Mouse (Mus musculus) G1E-ER4 (cell line): Measurements from ENCODE around the gene Kncn. TPM values are rescaled to one million over a fixed set of nuclear protein-coding genes. Genes with fewer than 3 reads are reported as not detected.

Experiments
- GATA1 ChIP-seq: IDR thresholded peaks from one replicate; pipeline ENCODE4 v1.8.0; 2012; ENCODE audit warnings: low read length, inconsistent platforms
- polyA plus RNA-seq: library from polyadenylated mRNA; stranded (reverse); fragments of >175 nt; gene quantifications from 2 replicates; pipeline ENCODE4 v1.2.3, GENCODE M21; 2012

Gene Kncn
- polyA plus RNA-seq, 1 experiment = not detected

DNA sequence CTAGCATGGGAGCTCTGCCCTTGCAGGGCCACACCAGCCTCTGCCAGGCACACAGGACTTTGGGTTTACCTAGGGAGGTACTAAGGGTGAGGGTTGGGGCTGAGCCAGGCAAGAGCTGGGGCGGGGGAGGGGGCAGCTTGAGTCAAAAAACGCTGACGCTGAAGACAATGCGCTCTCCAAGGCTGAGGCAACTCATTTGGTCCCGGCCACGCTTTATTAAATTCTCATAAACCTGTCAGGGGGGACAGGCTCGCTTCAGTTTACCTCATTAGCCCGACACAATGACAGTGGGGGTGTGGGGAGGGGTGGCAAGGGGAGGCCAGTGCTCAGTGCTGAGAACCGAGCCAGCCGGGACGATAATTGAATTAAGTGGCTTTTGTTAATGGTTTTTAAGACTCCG, 20.2 kb downstream of the Kncn start:
- no peak for TF ChIP-seq GATA1

- no peak for TF ChIP-seq GATA1
Observed at GRCm38 (mm10) chr4:115905701-115906100, 21.5 kb downstream of the Kncn start.

GRCm38 (mm10) chr4:115906791-115907190, 22.6 kb downstream of the Kncn start:
- no peak for TF ChIP-seq GATA1

DNA sequence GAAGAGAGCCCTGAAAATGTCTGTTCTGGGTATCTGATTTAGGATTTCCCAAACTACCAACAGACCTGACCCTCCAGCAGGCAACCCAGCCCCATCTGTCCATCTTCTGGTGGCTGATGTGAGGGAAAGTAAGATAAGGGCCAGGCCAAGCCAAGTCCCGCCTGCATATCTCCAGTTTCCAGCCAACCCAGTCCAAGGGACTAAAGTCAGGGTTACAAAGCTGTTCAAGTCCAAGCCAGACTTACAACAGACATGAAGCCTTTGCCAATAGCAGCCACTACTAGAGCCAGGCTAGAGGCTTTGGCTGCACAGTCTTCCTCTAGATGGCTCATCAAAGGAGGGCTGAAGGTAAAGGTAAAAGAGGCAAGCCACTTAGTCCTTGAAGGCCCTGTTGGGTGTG, 23.8 kb downstream of the Kncn start:
- TF ChIP-seq GATA1 = no peak

DNA sequence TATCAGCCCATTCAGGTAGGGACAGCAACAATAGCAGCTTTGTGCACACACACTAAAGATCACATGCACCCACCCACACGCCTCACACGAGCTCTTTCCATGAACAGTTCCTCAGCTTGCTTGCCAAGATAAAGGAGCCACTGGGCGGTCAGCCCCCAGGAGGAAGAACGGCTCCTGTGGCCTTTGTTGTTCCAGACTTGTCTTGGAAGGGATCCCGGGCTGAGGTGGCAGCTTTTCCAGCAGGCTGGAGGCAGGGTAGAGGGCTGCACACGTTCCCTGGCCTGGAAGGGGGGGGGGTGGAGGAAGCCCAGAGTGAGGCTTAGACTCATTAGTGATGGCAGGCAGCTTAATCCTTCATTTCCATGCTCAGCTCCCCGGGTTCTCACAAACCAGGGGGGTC, 24.4 kb downstream of the Kncn start:
- TF ChIP-seq GATA1 = no peak

- TF ChIP-seq GATA1 = no peak
Observed at GRCm38 (mm10) chr4:115911586-115911985, 27.4 kb downstream of the Kncn start.

DNA sequence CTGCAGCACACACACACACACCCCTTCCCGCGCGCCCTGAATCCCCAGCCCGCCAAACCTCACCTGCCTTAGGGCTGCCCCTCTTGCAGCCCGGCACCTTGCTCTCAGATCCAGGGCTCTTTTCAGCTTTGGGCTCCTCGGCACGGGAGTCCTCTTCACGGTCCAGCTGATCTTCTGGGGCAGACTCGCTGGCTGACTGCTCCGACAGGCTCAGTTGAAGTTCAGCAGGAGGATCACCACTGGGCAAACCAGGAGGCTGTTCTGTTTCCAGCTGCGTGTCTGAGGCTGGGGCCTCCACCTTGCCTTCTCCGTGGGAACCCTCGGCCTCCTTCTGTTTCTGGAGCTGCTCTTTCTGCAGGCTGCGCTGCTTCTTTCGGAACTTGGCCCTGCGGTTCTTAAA, 35.7 kb downstream of the Kncn start:
- TF ChIP-seq GATA1 = no peak

DNA sequence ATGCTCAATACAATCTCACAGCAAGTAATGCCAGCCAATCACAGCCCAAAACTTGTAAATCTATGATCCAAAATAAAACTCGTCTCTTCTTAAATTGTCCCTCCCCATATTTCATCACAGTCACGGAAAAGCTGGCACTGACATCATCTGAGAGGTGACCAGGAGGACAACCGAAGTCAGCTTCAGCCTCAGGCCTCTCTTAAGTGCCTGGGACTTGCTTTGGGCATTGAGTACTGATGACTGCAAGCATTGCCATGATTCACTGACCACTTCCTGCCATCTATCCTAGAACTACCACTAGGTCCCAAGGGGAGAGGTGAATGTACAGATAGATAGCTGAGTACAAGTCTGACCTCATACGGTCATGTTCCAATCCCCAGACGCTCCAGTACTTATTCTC, 38.5 kb downstream of the Kncn start:
- no peak for TF ChIP-seq GATA1

DNA sequence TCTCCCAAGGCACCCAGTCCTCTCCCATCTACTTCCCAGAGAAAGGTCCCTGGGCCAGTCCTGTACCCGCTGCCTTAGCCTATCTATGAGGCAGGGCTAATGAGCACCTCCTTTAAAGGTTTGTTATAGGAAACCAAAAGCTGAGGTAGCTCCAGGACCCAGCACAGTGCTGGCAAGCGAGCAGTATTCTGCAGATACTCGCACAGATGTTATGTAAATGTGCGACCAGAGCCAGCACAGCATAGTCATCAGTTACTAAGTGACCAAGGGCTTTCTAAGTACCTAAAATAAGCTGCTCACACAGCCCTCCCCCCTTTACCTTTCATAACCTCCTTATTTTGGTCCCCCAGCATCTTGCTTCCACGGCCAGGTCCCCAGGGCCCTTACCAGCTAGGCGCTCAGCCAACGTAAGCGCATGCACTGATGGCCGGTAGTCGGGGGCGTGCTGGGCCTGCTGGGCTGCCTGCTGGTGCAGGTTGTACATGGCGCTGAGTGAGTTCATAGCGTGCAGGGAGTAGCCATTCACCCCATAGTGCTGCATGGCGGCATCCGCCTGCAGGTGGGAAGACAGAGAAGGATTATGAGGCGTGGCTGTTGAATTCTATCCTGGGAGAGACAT, 39.2 kb downstream of the Kncn start:
- TF ChIP-seq GATA1 = no peak

DNA sequence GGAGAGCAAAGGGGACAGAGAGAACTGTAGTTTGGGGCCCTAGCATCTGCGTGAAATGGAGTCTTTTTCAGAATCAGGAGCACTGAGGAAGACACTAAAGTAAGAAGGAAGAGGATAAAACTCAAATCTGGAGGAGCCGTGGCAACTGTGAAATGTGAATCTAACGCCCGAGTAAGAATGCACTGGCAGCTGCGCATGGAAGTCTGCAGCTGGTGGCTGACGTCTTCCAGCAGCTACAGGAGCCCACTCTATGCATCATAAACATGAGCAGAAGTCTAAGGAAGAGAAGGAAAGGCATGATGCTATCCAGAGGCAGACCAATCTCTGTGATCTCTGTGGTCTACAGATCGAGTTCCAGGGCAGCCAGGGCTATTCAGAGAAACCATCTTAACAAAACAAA, 43.4 kb downstream of the Kncn start:
- TF ChIP-seq GATA1 = no peak

DNA sequence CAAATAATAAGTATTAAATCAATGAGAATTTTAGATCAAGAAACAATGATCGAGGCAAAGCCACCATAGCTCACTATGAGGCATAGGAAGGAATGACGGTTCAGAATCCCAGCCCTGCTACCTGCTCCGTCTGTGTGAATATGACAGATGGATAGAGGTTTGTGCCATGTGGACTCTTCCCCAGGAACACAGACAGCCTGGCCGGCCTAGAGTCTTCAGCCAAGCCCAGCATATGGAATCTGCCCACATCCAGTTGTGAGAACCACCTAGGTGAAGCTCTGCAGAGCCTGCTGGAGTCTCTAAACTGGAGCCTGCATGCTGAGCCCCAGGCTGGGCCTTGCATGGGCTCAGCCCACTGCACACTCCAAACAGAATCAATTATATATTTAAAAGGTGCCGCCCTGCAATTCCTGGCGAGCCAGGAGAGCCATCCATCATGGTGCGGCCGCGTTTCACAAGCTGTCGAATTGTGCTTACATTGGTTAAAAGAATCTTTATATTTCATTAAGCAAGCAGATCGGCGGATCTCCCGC, 47.4 kb downstream of the Kncn start:
- TF ChIP-seq GATA1 = no peak

- no peak for TF ChIP-seq GATA1
Observed at GRCm38 (mm10) chr4:115935835-115936581, 51.8 kb downstream of the Kncn start.

DNA sequence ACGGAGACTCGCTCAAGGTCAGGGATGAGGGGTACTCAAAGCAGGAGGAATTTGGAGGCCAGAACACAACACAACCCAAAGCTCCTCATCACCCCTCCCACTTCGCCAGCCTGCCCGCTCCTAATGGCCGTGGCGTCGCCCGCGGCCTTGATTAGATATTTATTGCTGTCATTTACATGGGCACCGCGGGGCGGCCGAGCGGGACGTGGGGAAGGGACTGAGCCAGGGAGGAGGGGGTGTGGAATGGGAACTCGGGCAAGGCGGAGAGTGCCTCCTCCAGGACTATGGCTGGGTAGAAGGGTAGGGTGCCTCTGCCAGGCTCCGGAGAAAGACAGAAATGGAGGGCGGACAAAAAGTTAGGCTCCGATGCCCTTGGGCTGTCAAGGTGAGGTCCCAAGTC, 52.4 kb downstream of the Kncn start:
- TF ChIP-seq GATA1 = no peak

DNA sequence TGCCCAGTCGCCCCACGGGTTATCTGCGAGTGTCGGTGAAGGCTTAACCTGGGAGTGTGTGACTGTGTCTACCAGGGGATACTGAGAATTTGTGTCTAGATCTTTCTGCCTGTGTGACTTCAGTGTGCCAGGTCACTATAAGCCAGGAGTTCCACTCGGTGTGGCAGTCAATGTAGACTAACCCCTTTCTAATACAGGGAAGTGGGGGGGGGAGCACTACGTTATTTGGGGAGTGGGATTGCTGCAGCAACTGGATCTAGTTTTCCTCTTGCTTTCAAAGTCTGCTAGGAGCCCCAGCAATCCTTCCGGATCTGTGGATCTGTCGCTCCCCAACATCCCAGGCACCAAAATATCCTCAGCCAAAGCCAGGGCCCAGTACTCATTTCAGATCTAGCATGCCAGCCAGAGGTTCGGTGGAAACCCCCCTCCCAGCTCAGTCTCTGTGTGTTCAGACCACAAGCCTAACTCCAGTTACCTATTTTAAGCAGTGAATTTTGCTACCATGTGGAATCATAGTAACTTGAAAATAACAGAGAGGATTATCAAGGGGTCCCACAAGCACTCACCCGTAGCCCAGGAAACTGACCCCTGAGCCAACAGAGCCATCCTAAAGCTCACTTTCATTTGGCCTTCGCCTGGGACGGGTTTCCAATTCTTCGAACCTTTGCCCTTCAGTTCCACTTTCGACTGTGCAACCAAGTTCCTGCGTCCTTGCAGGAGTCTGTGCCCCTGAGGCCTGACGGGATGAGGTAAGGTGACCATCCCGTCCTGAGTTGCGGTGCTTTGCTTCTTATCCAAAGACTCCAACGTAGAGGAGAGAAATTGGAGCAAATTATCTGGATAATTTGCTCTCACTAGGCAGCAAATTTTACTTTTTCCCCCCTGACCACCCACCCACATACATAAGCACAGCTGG, 53.1 kb downstream of the Kncn start:
- TF ChIP-seq GATA1 = no peak

GRCm38 (mm10) chr4:115938276-115939160, 54.3 kb downstream of the Kncn start:
- TF ChIP-seq GATA1 = no peak

Other genes with a start within 250 kb of the Kncn start
- not detected in 2 replicates for gene Cyp4b1, start 236.7 kb upstream of the Kncn start, polyA plus RNA-seq
- gene Efcab14, start 146.7 kb upstream of the Kncn start, polyA plus RNA-seq = 18.6 and 21.4 TPM in 2 replicates
- not detected in 2 replicates for gene Tex38, start 103.4 kb upstream of the Kncn start, polyA plus RNA-seq
- 16.4 and 21.4 TPM in 2 replicates for gene Atpaf1, start 99.6 kb upstream of the Kncn start, polyA plus RNA-seq
- gene Mob3c, start 56.3 kb upstream of the Kncn start, polyA plus RNA-seq = 9.2 and 15.7 TPM in 2 replicates
- gene Mknk1, start 45.2 kb upstream of the Kncn start, polyA plus RNA-seq = 35.7 and 36.6 TPM in 2 replicates
- not detected in 2 replicates for gene 6430628N08Rik, start 6.3 kb downstream of the Kncn start, polyA plus RNA-seq
- gene Dmbx1, start 55.5 kb downstream of the Kncn start, polyA plus RNA-seq = not detected in 2 replicates
- not detected in 2 replicates for gene Faah, start 133.5 kb downstream of the Kncn start, polyA plus RNA-seq
- 0.11 and 0.37 TPM in 2 replicates for gene Nsun4, start 169.5 kb downstream of the Kncn start, polyA plus RNA-seq
- gene Uqcrh, start 190.7 kb downstream of the Kncn start, polyA plus RNA-seq = 18.6 and 22.9 TPM in 2 replicates
- 37.6 and 60.8 TPM in 2 replicates for gene Lrrc41, start 190.9 kb downstream of the Kncn start, polyA plus RNA-seq
- gene Rad54l, start 239.3 kb downstream of the Kncn start, polyA plus RNA-seq = 2.0 and 2.4 TPM in 2 replicates
- 12.0 and 12.6 TPM in 2 replicates for gene Pomgnt1, start 239.4 kb downstream of the Kncn start, polyA plus RNA-seq